Mouse (Mus musculus) limb, embryonic 12.5 days (tissue): ENCODE data around the gene Alkbh3. TPM values are rescaled to one million over a fixed set of nuclear protein-coding genes. Genes with fewer than 3 reads are reported as not detected.

ENCODE experiments used
- ATAC-seq: fragments of 200-750 bp; cut with Nextera tagmentation; 2 replicates; pipeline ENCODE4 v1.8.0; 2017; ENCODE audit warnings: low read depth, moderate TSS enrichment; ENCODE audit not compliant: insufficient number of reproducible peaks, insufficient read depth, low FRiP score, low TSS enrichment
- H3K27ac ChIP-seq: fragments of 300-500 bp; sonication (generic); 2 replicates; pipeline ENCODE4 v1.5.1; 2016; ENCODE audit warnings: mild to moderate bottlenecking, moderate library complexity
- H3K27me3 ChIP-seq: fragments of 300-500 bp; sonication (generic); 2 replicates; pipeline ENCODE4 v1.6.1; 2016; ENCODE audit warnings: mild to moderate bottlenecking, moderate library complexity
- H3K36me3 ChIP-seq: fragments of 300-500 bp; sonication (generic); 2 replicates; pipeline ENCODE4 v1.6.1; 2016; ENCODE audit warnings: mild to moderate bottlenecking, moderate library complexity
- H3K4me1 ChIP-seq: fragments of 300-500 bp; sonication (generic); replicated peaks from 2 replicates; pipeline ENCODE4 v1.6.1; 2016
- H3K4me2 ChIP-seq: fragments of 300-500 bp; sonication (generic); 2 replicates; pipeline ENCODE4 v1.6.1; 2016; ENCODE audit warnings: mild to moderate bottlenecking, moderate library complexity
- H3K4me3 ChIP-seq: fragments of 300-500 bp; sonication (generic); replicated peaks from 2 replicates; pipeline ENCODE4 v1.5.1; 2016; ENCODE audit warnings: mild to moderate bottlenecking
- H3K9ac ChIP-seq: fragments of 300-500 bp; sonication (generic); replicated peaks from 2 replicates; pipeline ENCODE4 v1.6.1; 2016; ENCODE audit warnings: mild to moderate bottlenecking, moderate library complexity
- H3K9me3 ChIP-seq: fragments of 300-500 bp; sonication (generic); 2 replicates; pipeline ENCODE4 v1.6.1; 2016; ENCODE audit warnings: mild to moderate bottlenecking, moderate library complexity
- WGBS: fragments of 180-500 bp; shearing (Covaris S2); methylation state at CpG from one replicate; pipeline ENCODE4 v1.1.7; 2016; 5-methylcytosine and 5-hydroxymethylcytosine counted together
- polyA plus RNA-seq: library from polyadenylated mRNA; unstranded; fragments of >200 nt; fragmentation: Nextera tagmentation; extraction: Ambion mirVana; gene quantifications from 2 replicates; pipeline ENCODE4 v1.2.1, GENCODE M21; 2016

Alkbh3 gene
- polyA plus RNA-seq = 62.4 and 67.8 TPM in 2 replicates

DNA sequence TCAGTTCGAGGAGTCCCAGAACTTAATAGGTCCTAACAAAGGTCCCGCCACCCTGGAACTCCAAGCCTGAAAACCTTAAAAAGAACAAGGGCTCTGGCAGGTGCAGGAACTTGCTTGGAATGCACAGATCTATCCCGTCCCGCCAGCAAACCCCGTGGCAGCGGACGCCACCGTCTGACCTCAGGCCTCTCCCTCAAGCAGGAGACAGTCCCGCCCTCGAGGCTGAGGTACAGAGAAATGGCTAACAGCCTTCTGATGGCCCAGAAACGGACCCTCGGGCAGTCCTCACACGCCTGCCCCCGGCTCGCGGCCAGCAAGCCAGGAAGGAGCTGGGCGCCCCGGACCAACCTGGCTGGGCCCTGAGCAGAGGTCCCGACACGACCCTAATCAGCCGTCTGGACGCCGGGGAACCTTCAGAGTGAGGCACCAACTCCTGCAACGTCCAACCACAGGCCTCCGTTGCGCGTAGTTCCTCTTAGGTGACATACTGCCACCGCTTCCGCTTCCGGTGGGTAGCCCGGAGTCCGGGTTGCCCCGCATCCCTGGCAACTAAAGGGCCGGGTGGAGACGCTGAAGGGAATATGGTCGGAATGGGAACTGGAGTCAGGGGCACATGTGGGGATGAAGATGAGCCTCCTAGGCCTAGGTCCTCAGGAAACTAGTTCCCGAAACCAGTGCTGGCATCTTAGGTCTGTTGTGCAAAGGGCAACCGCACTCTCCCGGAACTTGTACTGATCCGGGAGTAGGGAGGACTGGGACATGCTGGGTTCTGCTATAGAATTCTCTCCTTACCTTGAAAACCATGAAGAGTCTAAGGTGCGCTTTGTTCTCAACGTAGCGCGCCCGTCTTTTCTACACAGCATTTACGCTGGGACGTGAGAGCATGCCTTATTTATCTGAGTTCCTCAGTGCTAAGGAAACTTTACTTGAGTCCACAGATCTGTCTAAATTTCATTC, at the start of gene Alkbh3:
Alkbh3 (minus strand) TSS at position 473 of the 957 bp plus-strand sequence.
- Histone ChIP-seq H3K9ac (peak within 1 kb of the TSS; percentile 73), H3K4me3 (peak within 1 kb of the TSS; percentile 87), H3K36me3 (peaks cover 31% of the 10 kb centered on the region), H3K9me3 (no peaks in the 10 kb centered on the region), H3K27ac (peak within 1 kb of the TSS; percentile 45; the same call in 1 of the 2 replicates), H3K4me1 (peaks cover 6% of the 10 kb centered on the region), H3K4me2 (peak within 1 kb of the TSS; percentile 87), H3K27me3 (no peaks in the 10 kb centered on the region)
- peak; percentile 97 for ATAC-seq
- 5% methylated on average over 47 of the region's 47 CpGs for WGBS

DNA sequence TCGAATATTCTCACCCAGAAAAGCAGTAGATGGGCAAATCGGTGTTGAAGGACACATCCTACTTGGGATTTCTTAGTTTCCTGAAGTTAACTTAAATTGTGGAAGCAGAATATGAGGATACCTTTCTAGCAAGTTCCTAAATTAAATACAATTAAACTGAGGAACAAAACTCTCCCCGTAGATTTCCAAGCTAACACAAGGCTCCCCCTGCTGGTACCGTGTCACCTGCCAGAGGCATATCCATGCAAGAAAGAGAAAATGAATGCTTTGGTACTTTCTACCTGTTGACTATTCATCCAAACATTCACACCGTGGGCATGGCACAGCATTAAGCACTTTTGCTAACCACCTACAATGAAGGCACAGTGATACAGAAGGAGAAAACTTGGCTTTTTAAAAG, 48.9 kb upstream of the Alkbh3 start:
- no peak for ATAC-seq
- H3K27me3 ChIP-seq = no peaks in the 10 kb centered on the region
- H3K9me3 ChIP-seq = no peaks in the 10 kb centered on the region
- no peak overlapping the region for H3K27ac ChIP-seq
- H3K36me3 ChIP-seq = no peaks in the 10 kb centered on the region
- no peak overlapping the region for H3K4me2 ChIP-seq
- no peak overlapping the region for H3K9ac ChIP-seq
- WGBS = 86% methylated on average over 5 of the region's 5 CpGs
- no peaks in the 10 kb centered on the region for H3K4me1 ChIP-seq
- no peak overlapping the region for H3K4me3 ChIP-seq

DNA sequence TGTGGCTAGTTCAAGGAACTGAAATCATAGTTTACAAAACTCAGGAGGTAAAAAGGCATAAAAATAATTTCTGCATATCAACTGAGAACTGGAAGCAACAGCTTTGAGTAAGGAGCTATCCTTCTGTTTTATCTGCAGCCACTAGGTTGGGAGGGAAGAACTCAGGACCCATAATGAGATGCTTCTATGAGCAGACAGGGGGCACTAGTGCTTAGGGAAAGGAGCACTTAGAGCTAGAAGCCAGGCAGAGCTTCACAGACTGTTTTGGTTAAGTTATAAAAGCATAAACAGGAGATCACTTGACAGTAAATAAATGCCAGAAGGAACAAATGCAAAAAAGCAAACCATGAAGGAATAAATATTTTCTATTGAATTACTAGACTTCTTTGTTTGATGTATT, 44.2 kb upstream of the Alkbh3 start:
- Histone ChIP-seq H3K9ac (no peak overlapping the region), H3K4me3 (no peak overlapping the region), H3K4me1 (no peaks in the 10 kb centered on the region), H3K4me2 (no peak overlapping the region), H3K27ac (no peak overlapping the region), H3K27me3 (no peaks in the 10 kb centered on the region), H3K9me3 (no peaks in the 10 kb centered on the region), H3K36me3 (no peaks in the 10 kb centered on the region)
- ATAC-seq = no peak

DNA sequence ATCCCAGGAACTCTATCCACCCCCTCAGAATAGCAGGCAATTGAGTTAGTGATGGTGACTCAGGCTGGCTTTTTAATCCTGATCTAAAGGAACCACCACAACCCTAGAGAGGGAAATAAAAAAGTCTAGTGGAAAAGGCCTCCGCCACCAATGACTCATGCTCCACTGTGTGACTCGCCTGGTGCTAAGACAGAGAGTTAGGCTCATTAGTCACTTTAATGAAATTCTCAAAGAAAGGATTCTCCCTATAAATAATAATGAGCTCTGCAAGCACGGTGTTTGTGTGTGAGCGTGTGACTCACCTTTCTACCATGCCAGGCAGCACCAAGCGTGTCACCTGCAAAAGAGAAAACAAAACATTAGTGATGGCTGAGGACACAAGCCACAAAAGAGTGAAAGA, 41.3 kb upstream of the Alkbh3 start:
- Histone ChIP-seq H3K4me3 (no peak overlapping the region), H3K27ac (no peak overlapping the region), H3K9me3 (no peaks in the 10 kb centered on the region), H3K27me3 (no peaks in the 10 kb centered on the region), H3K4me2 (no peak overlapping the region), H3K4me1 (no peaks in the 10 kb centered on the region), H3K9ac (no peak overlapping the region), H3K36me3 (no peaks in the 10 kb centered on the region)
- WGBS = 92% methylated on average over 5 of the region's 5 CpGs
- no peak for ATAC-seq

- ATAC-seq = no peak
These were observed 40.3 kb upstream of the Alkbh3 start for GRCm38 (mm10) chr2:94050901-94051300.

DNA sequence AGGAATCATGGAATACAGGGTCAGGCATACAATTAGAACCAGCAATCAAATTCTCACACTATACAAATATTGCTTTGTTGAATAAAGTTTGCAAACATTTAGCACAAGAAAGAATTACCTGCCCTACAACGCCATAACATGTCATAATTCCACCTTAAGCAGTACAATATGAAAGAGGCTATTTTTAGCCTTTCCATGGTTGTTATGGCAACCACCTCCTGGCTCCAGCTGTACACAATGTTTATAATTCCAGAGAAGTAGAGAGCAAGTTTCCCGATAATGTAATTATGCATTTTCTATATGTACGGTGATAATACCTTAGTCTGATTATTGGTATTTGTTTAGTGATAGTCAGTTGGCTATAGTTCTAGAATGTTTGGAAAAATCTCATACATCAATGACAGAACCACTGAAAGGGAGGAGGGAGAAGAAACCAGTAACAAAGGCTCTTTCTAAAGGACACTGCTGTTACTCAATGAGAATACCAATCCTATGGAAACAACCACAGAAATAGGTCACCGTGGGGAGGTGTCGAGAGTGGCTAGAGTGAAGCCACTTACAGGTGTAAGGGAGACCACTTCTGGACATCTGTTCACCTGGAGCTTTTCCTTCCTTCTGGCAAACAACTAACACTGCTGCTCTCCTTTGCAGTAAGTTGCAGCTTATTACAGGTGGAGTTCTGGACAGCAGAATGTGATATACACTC, 39.0 kb upstream of the Alkbh3 start:
- ATAC-seq = no peak
- no peaks in the 10 kb centered on the region for H3K27me3 ChIP-seq
- no peaks in the 10 kb centered on the region for H3K9me3 ChIP-seq
- no peak overlapping the region for H3K4me2 ChIP-seq
- H3K36me3 ChIP-seq = no peaks in the 10 kb centered on the region
- WGBS = 84% methylated on average over 5 of the region's 5 CpGs
- no peaks in the 10 kb centered on the region for H3K4me1 ChIP-seq
- no peak overlapping the region for H3K9ac ChIP-seq
- H3K27ac ChIP-seq = no peak overlapping the region
- no peak overlapping the region for H3K4me3 ChIP-seq

More at GRCm38 (mm10) chr2:94050901-94051300, 40.3 kb upstream of the Alkbh3 start:
- no peaks in the 10 kb centered on the region for H3K9me3 ChIP-seq
- H3K36me3 ChIP-seq = no peaks in the 10 kb centered on the region
- H3K4me3 ChIP-seq = no peak overlapping the region
- H3K4me1 ChIP-seq = no peaks in the 10 kb centered on the region
- no peak overlapping the region for H3K4me2 ChIP-seq
- no peak overlapping the region for H3K27ac ChIP-seq
- 97% methylated on average over 3 of the region's 3 CpGs for WGBS
- H3K9ac ChIP-seq = no peak overlapping the region
- H3K27me3 ChIP-seq = no peaks in the 10 kb centered on the region

DNA sequence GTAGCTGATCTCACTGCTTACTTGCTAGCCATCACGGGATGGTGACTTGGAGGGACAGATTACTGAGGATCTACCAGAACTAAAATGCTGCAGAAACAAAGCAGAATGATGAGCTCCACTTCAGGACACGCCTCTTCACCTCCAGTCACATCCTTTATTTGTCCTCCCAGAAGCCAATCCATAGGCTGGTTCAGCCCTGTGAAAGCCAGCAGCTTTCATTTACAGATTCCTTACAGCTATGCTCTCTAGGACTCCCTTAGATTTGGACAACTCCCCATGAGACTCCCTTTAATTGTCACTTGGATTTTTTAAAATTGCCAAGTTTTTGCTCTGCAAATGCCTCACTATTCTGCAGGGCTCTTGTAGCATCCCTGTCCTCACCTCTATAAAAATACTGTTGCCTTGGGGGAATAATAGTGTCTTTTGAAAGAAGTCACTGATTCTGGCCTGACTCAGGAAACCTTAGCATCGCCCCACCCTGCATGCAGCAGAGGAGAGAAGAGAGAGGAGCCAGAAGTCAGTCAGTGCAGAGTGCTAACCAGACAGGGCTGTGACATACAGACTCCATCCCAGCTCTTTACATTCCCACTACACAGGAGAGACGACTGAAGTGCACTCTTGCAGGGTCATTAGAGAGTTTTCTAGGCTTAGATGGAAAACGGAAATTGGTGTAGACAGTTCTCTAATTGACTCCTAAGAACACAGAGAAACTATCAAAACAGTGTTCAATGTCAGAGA, 38.3 kb upstream of the Alkbh3 start:
- no peaks in the 10 kb centered on the region for H3K4me1 ChIP-seq
- H3K27ac ChIP-seq = no peak overlapping the region
- no peaks in the 10 kb centered on the region for H3K36me3 ChIP-seq
- H3K4me2 ChIP-seq = no peak overlapping the region
- WGBS = 78% methylated on average over 5 of the region's 5 CpGs
- no peaks in the 10 kb centered on the region for H3K9me3 ChIP-seq
- no peak overlapping the region for H3K4me3 ChIP-seq
- no peaks in the 10 kb centered on the region for H3K27me3 ChIP-seq
- H3K9ac ChIP-seq = no peak overlapping the region
- ATAC-seq = no peak

- H3K27me3 ChIP-seq = no peaks in the 10 kb centered on the region
- WGBS = 69% methylated on average over 1 of the region's 1 CpGs
- H3K9ac ChIP-seq = no peak overlapping the region
- no peak overlapping the region for H3K4me3 ChIP-seq
- no peak overlapping the region for H3K4me2 ChIP-seq
- no peaks in the 10 kb centered on the region for H3K9me3 ChIP-seq
- H3K27ac ChIP-seq = no peak overlapping the region
- no peaks in the 10 kb centered on the region for H3K36me3 ChIP-seq
- no peaks in the 10 kb centered on the region for H3K4me1 ChIP-seq
- no peak for ATAC-seq
These were observed 37.7 kb upstream of the Alkbh3 start for GRCm38 (mm10) chr2:94048271-94048670.

DNA sequence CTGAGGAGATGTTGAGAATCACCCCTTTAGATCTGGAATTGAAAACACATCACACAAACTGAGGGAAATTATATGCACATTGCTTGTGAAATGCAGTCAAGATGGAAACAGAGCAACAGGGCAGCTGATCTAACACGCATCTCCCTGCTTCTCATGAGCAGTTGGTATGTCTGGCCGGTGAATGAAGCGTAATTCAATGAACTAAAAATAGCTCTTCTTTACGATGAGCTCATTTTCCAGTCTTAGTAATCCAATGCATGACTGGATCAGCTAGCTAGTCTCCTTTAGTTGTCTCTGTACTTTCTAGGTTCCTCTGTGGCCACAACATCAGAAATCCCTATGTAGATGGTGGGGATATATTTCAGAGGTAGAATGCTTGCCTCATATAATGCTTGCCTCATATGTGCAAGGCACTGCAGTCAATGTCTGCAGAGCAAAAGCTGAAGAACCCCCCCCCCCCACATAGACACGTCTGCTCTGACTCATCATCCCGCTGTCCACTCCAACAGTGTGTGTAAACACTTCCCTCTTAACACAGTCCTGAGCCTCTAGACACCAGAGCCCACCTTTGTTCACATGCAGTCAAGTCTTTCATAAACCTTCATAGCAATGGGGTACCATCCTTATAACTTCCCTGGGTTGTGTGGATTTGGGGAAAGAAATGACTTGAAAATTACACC, 34.9 kb upstream of the Alkbh3 start:
- Histone ChIP-seq H3K27me3 (no peaks in the 10 kb centered on the region), H3K4me2 (no peak overlapping the region), H3K4me3 (no peak overlapping the region), H3K9ac (no peak overlapping the region), H3K4me1 (no peaks in the 10 kb centered on the region), H3K36me3 (peaks cover 18% of the 10 kb centered on the region; the same call in 1 of the 2 replicates), H3K27ac (no peak overlapping the region), H3K9me3 (no peaks in the 10 kb centered on the region)
- ATAC-seq = no peak
- WGBS = 82% methylated on average over 6 of the region's 6 CpGs

DNA sequence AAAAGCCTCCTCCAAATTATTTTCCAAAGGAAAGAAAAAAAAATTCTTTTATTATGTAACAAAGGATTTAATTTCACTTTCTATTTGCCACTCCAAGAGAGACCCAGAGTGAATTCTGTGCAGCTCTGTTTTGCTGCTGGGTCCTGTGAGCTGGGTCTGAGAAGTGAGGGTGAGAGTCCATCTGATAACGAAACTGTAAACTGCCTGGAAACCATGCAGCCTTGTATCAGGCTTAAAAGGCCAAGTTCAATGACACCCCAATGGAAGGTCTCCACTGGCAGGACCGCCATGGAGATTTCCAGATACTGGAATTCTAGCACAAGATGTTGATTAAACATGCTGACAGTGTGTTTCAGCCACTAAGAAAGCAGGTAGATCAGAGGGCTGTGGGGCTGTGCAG, 33.6 kb upstream of the Alkbh3 start:
- Histone ChIP-seq H3K9ac (no peak overlapping the region), H3K9me3 (no peaks in the 10 kb centered on the region), H3K27ac (no peak overlapping the region), H3K4me3 (no peak overlapping the region), H3K4me2 (no peak overlapping the region), H3K4me1 (no peaks in the 10 kb centered on the region), H3K36me3 (peaks cover 18% of the 10 kb centered on the region; the same call in 1 of the 2 replicates), H3K27me3 (no peaks in the 10 kb centered on the region)
- 93% methylated on average over 2 of the region's 2 CpGs for WGBS
- no peak for ATAC-seq
